Comparison of ENCODE assay signal across 8 mouse cellular contexts in the genomic region with DNA sequence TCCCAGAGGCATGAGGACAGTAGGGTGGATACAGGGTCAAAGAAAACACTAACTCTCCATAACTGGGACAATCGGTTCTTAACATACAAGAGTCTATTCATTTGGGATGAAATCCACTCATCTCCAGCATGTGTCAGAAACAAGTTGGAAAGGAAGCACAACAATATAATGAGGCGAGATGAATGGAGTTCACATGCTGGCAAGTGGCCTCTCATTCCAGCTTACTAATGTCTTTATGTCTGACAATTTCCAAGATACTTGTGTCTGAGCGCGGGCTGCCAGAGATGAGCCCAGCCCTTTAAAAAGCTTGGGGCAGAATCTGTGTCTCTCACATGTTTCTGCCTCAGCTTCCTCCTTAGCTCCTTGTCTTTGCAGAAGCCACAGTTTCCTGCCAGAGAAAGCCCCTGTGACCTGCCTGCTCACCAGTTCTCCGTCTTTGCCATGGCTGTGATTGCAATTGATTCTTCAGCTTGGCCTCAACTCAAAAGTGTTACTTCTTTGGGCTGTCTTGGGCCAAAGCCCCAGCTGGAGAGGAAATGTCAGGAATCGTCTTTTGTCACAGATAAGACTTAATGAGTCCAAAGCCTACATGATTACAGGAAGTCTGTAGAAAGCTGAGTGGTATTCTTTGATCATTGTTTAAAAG.
A peak's percentile ranks its signal among the peaks of the same experiment; 100 is the strongest.
DNase-seq lines count a peak whose midpoint lies in the region; ATAC-seq lines count a peak whose summit lies in the region.
"Had no signal": no experiment of that assay in that cellular context is flagged by ENCODE, and none has a peak within 500 bp of the region (broad histone marks: within the 10 kb centered on the region; RNA-seq: fewer than 3 reads in every experiment).

No protein-coding gene starts in this region.

- H3K27me3 ChIP-seq in liver, embryonic 16.5 days (ENCODE audit: control insufficient read depth, insufficient read depth, low read depth, low read length) = no peaks in the 10 kb centered on the region
- H3K27me3 ChIP-seq: limb, embryonic 13.5 days had no signal

- no peaks in the 10 kb centered on the region for H3K4me1 ChIP-seq in liver, embryonic 16.5 days (ENCODE audit: control insufficient read depth, low read depth, low read length)
- H3K4me1 ChIP-seq: limb, embryonic 13.5 days had no signal

- H3K4me2 ChIP-seq in liver, embryonic 16.5 days (ENCODE audit: low read depth, low read length) = no peak overlapping the region
- H3K4me2 ChIP-seq: limb, embryonic 13.5 days had no signal

- H3K36me3 ChIP-seq in liver, embryonic 16.5 days (ENCODE audit: control insufficient read depth, insufficient read depth) = no peaks in the 10 kb centered on the region
- H3K36me3 ChIP-seq: limb, embryonic 13.5 days had no signal

- no peak overlapping the region for H3K27ac ChIP-seq in liver, embryonic 16.5 days (ENCODE audit: low read length)
- H3K27ac ChIP-seq: limb, embryonic 13.5 days had no signal

- H3K9ac ChIP-seq in liver, embryonic 16.5 days (ENCODE audit: low read depth, low read length) = no peak overlapping the region
- H3K9ac ChIP-seq: limb, embryonic 13.5 days had no signal

- no peak overlapping the region for H3K4me3 ChIP-seq in liver, embryonic 16.5 days (ENCODE audit: low read depth, low read length)
- H3K4me3 ChIP-seq: limb, embryonic 13.5 days had no signal

- intact Hi-C loops in heart, postnatal 10 days (cut with DNase I) = loop anchor here (5.0 kb wide), 4 partner anchors 50 to 350 kb away; partner anchors contain the start of gene Plk2

- peak; percentile 11; the same call in 1 of the 2 replicates for ATAC-seq in liver, embryonic 16.5 days (ENCODE audit: low read depth)

- WGBS in liver, embryonic 16.5 days (ENCODE audit: insufficient replicate concordance) = 16% methylated on average over 6 of the region's 6 CpGs

- no peaks in the 10 kb centered on the region for H3K9me3 ChIP-seq in liver, embryonic 16.5 days (replicated peaks; ENCODE audit: control insufficient read depth, low read length)
- H3K9me3 ChIP-seq: limb, embryonic 13.5 days had no signal

- DNase-seq in Muller cell, postnatal 12 days (ENCODE audit: inconsistent ontology term) = peak; percentile 92
- DNase-seq in adipocyte (ENCODE audit: low spot score) = peak; percentile 6
- peak; percentile 64 to 68 for DNase-seq in heart, postnatal 10 days
- no peak for DNase-seq in testis, postnatal 10 days (ENCODE audit: low spot score)
- no peak for DNase-seq in layer of hippocampus, postnatal 10 days (ENCODE audit: low spot score in 2 of 2)
- DNase-seq in right cerebral cortex, postnatal 36 days (ENCODE audit: low spot score in 2 of 2) = no peak

Comparison
In these comparisons a context has a peak if more than half of its experiments do, and no peak if none do; other contexts are left out.
1. DNase-seq: peak in Muller cell, postnatal 12 days (single experiment), adipocyte (single experiment) and heart, postnatal 10 days (2 of 2); none in testis, postnatal 10 days (single experiment), layer of hippocampus, postnatal 10 days (0 of 2) and right cerebral cortex, postnatal 36 days (0 of 2).